Mouse (Mus musculus) spleen, adult 2 months (tissue): Measurements from ENCODE around the gene Slc4a1ap.

Experiments used
- CTCF ChIP-seq: fragments of 200-500 bp; IDR thresholded peaks from 2 replicates; pipeline ENCODE4 v1.5.1; 2011; ENCODE audit warnings: mild to moderate bottlenecking, inconsistent platforms; ENCODE audit not compliant: insufficient read depth, insufficient read length, insufficient replicate concordance; ENCODE audit errors: extremely low read depth
- POLR2A ChIP-seq: fragments of 200-500 bp; IDR thresholded peaks from 2 replicates; pipeline ENCODE4 v1.6.1; 2011; ENCODE audit warnings: low read depth, low read length, inconsistent platforms

DNA sequence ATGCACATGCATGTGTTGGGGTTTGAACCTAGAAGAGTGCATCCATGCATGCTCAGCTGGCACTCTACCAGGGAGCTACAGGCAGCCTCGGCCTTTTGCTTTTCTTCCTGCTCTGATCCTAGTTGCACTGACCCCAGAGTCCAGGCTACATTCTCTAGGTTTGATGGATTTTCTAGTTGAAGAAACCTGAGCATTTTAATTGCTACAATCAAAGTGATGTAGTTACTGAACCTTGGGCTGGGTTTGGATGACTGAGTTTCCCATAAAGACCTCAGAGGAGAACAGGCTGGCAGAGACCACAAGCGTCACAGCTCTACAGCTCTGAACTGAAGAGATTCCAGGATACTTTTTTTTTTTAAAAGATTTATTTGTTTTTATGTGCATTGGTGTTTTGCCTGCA lies 56.5 kb downstream of the Slc4a1ap start:
- TF ChIP-seq POLR2A, result no peak
- no peak for TF ChIP-seq CTCF
